Mouse (Mus musculus) forebrain, embryonic 16.5 days (tissue): ENCODE results near the gene 4930432K21Rik. TPM values are rescaled to one million over a fixed set of nuclear protein-coding genes. Genes with fewer than 3 reads are reported as not detected.

Experiments used
- ATAC-seq: fragments of 200-750 bp; cut with Nextera tagmentation; 2 replicates; pipeline ENCODE4 v1.8.0; 2017; ENCODE audit warnings: mild to moderate bottlenecking, moderate library complexity
- H3K27ac ChIP-seq: fragments of 300-500 bp; sonication (generic); 2 replicates; pipeline ENCODE4 v1.5.1; 2014; ENCODE audit warnings: low read length, control low read depth
- H3K27me3 ChIP-seq: fragments of 300-500 bp; sonication (generic); replicated peaks from 2 replicates; pipeline ENCODE4 v1.6.1; 2014; ENCODE audit warnings: low read length; ENCODE audit not compliant: control insufficient read depth, insufficient read depth
- H3K36me3 ChIP-seq: fragments of 300-500 bp; sonication (generic); 2 replicates; pipeline ENCODE4 v1.6.1; 2014; ENCODE audit not compliant: control insufficient read depth, insufficient read depth
- H3K4me1 ChIP-seq: fragments of 300-500 bp; sonication (generic); replicated peaks from 2 replicates; pipeline ENCODE4 v1.6.1; 2014; ENCODE audit warnings: low read length; ENCODE audit not compliant: control insufficient read depth, insufficient read depth
- H3K4me2 ChIP-seq: fragments of 300-500 bp; sonication (generic); 2 replicates; pipeline ENCODE4 v1.6.1; 2014; ENCODE audit warnings: mild to moderate bottlenecking, low read length, control low read depth
- H3K4me3 ChIP-seq: fragments of 300-500 bp; sonication (generic); replicated peaks from 2 replicates; pipeline ENCODE4 v1.5.1; 2014; ENCODE audit warnings: mild to moderate bottlenecking, low read length, control low read depth
- H3K9ac ChIP-seq: fragments of 300-500 bp; sonication (generic); replicated peaks from 2 replicates; pipeline ENCODE4 v1.6.1; 2014; ENCODE audit warnings: low read depth, low read length, control low read depth
- H3K9me3 ChIP-seq: fragments of 300-500 bp; sonication (generic); 2 replicates; pipeline ENCODE4 v1.6.1; 2016; ENCODE audit warnings: low read length; ENCODE audit not compliant: control insufficient read depth
- WGBS: fragments of 180-500 bp; shearing (Covaris S2); extraction: QIAGEN DNeasy Blood & Tissue Kit; methylation state at CpG from one replicate; pipeline ENCODE4 v1.1.7; 2014; 5-methylcytosine and 5-hydroxymethylcytosine counted together
- polyA plus RNA-seq: library from polyadenylated mRNA; unstranded; fragments of >200 nt; fragmentation: Nextera tagmentation; extraction: Ambion mirVana; gene quantifications from 2 replicates; pipeline ENCODE4 v1.2.1, GENCODE M21; 2015

The 4930432K21Rik gene
- polyA plus RNA-seq, 1 experiment from 2014 or later: 3.5 TPM

- 88% methylated on average over 6 of the region's 6 CpGs for WGBS
- H3K9me3 ChIP-seq: no peaks in the 10 kb centered on the region
- H3K9ac ChIP-seq: no peak overlapping the region
- no peak for ATAC-seq
- no peak overlapping the region for H3K4me3 ChIP-seq
- H3K27me3 ChIP-seq: no peaks in the 10 kb centered on the region
- no peaks in the 10 kb centered on the region for H3K36me3 ChIP-seq
- no peaks in the 10 kb centered on the region for H3K4me1 ChIP-seq
- no peak overlapping the region for H3K27ac ChIP-seq
- H3K4me2 ChIP-seq: no peak overlapping the region
Observed at GRCm38 (mm10) chr8:84115646-84116045, 32.2 kb upstream of the 4930432K21Rik start.

DNA sequence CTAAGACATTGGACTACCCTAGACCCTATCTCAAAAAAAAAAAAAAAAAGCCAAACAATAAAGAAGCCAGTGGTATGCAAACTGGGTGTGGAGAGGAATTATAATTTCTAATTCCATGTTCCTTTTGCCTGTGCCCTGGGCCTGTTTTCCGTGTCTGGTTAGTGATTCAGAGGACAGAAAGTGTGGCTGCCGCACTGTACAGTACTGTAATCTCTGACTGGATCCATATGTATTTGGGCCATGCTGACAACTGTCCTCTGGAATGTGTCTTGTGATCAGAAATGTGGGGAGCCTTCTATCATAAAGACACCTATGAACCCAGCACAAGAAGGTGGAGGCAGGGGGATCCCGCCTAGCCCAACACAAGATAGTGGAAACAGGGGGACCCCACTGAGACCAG, 25.7 kb upstream of the 4930432K21Rik start:
- Histone ChIP-seq H3K4me3 (no peak overlapping the region), H3K9ac (no peak overlapping the region), H3K9me3 (no peaks in the 10 kb centered on the region), H3K36me3 (no peaks in the 10 kb centered on the region), H3K27me3 (no peaks in the 10 kb centered on the region), H3K4me1 (no peaks in the 10 kb centered on the region), H3K4me2 (no peak overlapping the region), H3K27ac (no peak overlapping the region)
- WGBS: 90% methylated on average over 3 of the region's 3 CpGs
- no peak for ATAC-seq

DNA sequence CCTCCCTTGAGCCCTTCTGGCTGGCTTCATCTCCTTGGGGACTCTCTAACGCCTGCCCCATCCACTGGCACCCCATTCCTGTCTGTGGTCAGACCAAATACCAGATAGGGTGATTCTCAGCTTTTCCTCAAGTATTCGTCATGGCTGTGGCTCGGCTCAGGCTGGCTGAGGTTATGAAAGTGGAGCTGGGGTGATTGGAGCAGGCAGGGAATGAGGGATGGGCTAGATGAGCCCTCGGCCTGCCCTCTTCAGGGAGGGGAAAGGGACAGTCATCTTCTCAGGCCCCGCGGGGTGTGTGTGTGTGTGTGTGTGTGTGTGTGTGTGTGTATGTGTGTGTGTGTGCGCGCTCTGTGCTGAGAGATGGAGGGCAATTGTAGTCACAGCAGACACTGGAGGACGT, 22.2 kb upstream of the 4930432K21Rik start, which contains the start of gene Podnl1:
Gene Podnl1 (plus strand): TSS at position 334 of the 400 bp plus-strand sequence.
- Histone ChIP-seq H3K36me3 (no peaks in the 10 kb centered on the region), H3K4me2 (no peak within 1 kb of the TSS), H3K27ac (no peak within 1 kb of the TSS), H3K9me3 (no peaks in the 10 kb centered on the region), H3K9ac (no peak within 1 kb of the TSS), H3K4me3 (no peak within 1 kb of the TSS), H3K4me1 (no peaks in the 10 kb centered on the region), H3K27me3 (no peaks in the 10 kb centered on the region)
- WGBS: 59% methylated on average over 9 of the region's 9 CpGs
- no peak for ATAC-seq

GRCm38 (mm10) chr8:84126742-84127141, 21.1 kb upstream of the 4930432K21Rik start:
- no peak overlapping the region for H3K27ac ChIP-seq
- H3K36me3 ChIP-seq: no peaks in the 10 kb centered on the region
- H3K27me3 ChIP-seq: no peaks in the 10 kb centered on the region
- H3K4me1 ChIP-seq: no peaks in the 10 kb centered on the region
- H3K9me3 ChIP-seq: no peaks in the 10 kb centered on the region
- H3K4me3 ChIP-seq: no peak overlapping the region
- no peak overlapping the region for H3K4me2 ChIP-seq
- 81% methylated on average over 2 of the region's 2 CpGs for WGBS
- ATAC-seq: no peak
- H3K9ac ChIP-seq: no peak overlapping the region

GRCm38 (mm10) chr8:84127202-84127901, 20.5 kb upstream of the 4930432K21Rik start:
- Histone ChIP-seq H3K9ac (no peak overlapping the region), H3K27ac (no peak overlapping the region), H3K9me3 (no peaks in the 10 kb centered on the region), H3K36me3 (peaks cover 2% of the 10 kb centered on the region), H3K4me1 (no peaks in the 10 kb centered on the region), H3K27me3 (no peaks in the 10 kb centered on the region), H3K4me2 (no peak overlapping the region), H3K4me3 (no peak overlapping the region)
- no peak for ATAC-seq
- 72% methylated on average over 17 of the region's 17 CpGs for WGBS

DNA sequence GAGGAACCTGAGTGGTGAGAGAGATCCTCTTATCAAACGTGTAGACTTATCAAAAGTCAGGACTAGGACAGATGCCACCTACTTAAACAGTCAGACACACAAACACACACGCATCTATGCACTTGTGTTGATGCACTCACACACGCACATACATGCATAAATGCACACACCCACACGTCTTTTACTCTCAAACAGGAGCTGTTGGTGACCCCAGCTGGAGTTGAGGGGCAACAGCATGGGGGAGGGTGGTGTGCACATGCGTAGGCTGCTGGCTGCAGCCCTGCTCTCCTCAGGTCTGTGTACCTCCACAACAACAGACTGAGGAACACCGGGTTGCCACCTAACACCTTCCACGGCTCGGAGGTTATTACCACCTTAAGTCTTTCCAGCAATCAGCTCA, 19.5 kb upstream of the 4930432K21Rik start:
- Histone ChIP-seq H3K27me3 (no peaks in the 10 kb centered on the region), H3K27ac (no peak overlapping the region), H3K4me3 (no peak overlapping the region), H3K4me2 (no peak overlapping the region), H3K9me3 (no peaks in the 10 kb centered on the region), H3K36me3 (peaks cover 3% of the 10 kb centered on the region), H3K4me1 (no peaks in the 10 kb centered on the region), H3K9ac (no peak overlapping the region)
- ATAC-seq: 0 out of 2 replicates have a peak, but pooled peaks have one; percentile 19
- 70% methylated on average over 8 of the region's 8 CpGs for WGBS

- H3K9me3 ChIP-seq: no peaks in the 10 kb centered on the region
- ATAC-seq: no peak
- no peak overlapping the region for H3K9ac ChIP-seq
- no peaks in the 10 kb centered on the region for H3K4me1 ChIP-seq
- 41% methylated on average over 30 of the region's 30 CpGs for WGBS
- no peak overlapping the region for H3K4me3 ChIP-seq
- no peaks in the 10 kb centered on the region for H3K27me3 ChIP-seq
- no peak overlapping the region for H3K27ac ChIP-seq
- no peak overlapping the region for H3K4me2 ChIP-seq
- H3K36me3 ChIP-seq: peaks cover 15% of the 10 kb centered on the region
Observed at GRCm38 (mm10) chr8:84130806-84131205, 17.0 kb upstream of the 4930432K21Rik start.

DNA sequence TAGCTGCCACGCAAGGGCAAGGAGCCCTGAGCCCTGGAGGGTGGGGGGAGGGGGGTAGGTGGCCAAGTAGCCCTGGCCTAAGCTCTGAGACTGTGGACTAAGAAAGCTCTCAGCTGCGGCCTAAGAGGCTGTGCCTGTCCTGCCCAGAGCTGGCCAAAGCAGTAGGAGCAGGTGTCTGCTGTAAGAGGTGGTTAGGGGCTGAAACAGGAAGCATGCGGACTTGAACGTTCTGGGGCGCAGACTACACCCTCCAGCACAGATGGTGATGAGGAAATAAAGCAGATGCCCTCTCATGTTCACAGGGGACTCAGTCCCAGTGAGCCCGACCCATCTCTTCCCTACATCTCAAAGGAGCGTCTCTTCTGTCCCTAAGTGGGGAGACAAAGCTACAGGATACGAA, 15.6 kb upstream of the 4930432K21Rik start:
- Histone ChIP-seq H3K27ac (no peak overlapping the region), H3K4me1 (no peaks in the 10 kb centered on the region), H3K4me3 (no peak overlapping the region), H3K4me2 (no peak overlapping the region), H3K36me3 (peaks cover 20% of the 10 kb centered on the region), H3K9me3 (no peaks in the 10 kb centered on the region), H3K27me3 (no peaks in the 10 kb centered on the region), H3K9ac (no peak overlapping the region)
- ATAC-seq: no peak
- 91% methylated on average over 8 of the region's 8 CpGs for WGBS

DNA sequence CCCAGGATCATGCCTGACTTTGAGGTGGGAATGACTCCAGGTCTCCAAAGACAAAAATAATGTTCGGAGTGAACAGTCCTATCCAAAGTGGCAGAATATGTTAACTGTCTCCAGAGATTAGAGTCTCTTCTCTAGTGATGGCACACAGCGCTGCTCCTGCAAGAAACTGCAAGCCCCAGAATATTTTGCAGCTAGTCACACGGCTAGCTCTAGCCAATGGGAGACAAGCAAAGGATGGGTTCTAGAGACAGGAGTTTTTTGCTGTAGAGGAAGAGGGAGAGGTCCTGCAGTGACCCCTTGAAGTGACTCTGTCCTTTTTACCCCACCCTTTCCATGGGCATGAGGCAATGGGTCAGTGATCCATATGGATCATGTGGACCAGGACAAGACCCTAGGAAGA, 10.0 kb upstream of the 4930432K21Rik start:
- no peak for ATAC-seq
- Histone ChIP-seq H3K4me1 (no peaks in the 10 kb centered on the region), H3K4me2 (no peak overlapping the region), H3K9me3 (no peaks in the 10 kb centered on the region), H3K4me3 (no peak overlapping the region), H3K27me3 (no peaks in the 10 kb centered on the region), H3K27ac (no peak overlapping the region), H3K36me3 (peaks cover 44% of the 10 kb centered on the region), H3K9ac (no peak overlapping the region)
- 96% methylated on average over 3 of the region's 3 CpGs for WGBS

- Histone ChIP-seq H3K27ac (no peak overlapping the region), H3K9me3 (no peaks in the 10 kb centered on the region), H3K4me3 (no peak overlapping the region), H3K4me2 (no peak overlapping the region), H3K4me1 (no peaks in the 10 kb centered on the region), H3K27me3 (no peaks in the 10 kb centered on the region), H3K36me3 (peaks cover 44% of the 10 kb centered on the region), H3K9ac (no peak overlapping the region)
- 91% methylated on average over 4 of the region's 4 CpGs for WGBS
- no peak for ATAC-seq
Observed at GRCm38 (mm10) chr8:84140838-84141237, 7.0 kb upstream of the 4930432K21Rik start.
